Mouse (Mus musculus) bone marrow macrophage, adult 2 months (primary cell): Measurements from ENCODE around the gene Col11a1. TPM values are rescaled to one million over a fixed set of nuclear protein-coding genes. Genes with fewer than 3 reads are reported as not detected.

Source experiments
- H3K27ac ChIP-seq: 2 replicates; pipeline ENCODE4 v1.5.1; 2012; ENCODE audit warnings: low read depth, low read length; ENCODE audit not compliant: insufficient read depth
- H3K4me1 ChIP-seq: 2 replicates; pipeline ENCODE4 v1.6.1; 2012; ENCODE audit warnings: low read length; ENCODE audit not compliant: control insufficient read depth, insufficient read depth
- H3K4me3 ChIP-seq: 2 replicates; pipeline ENCODE4 v1.5.1; 2012; ENCODE audit warnings: mild to moderate bottlenecking, low read length, moderate library complexity; ENCODE audit not compliant: insufficient read depth
- CTCF ChIP-seq: IDR thresholded peaks from 2 replicates; pipeline ENCODE4 v1.5.1; 2012; ENCODE audit warnings: low read depth, mild to moderate bottlenecking, low read length, moderate library complexity
- POLR2A ChIP-seq: IDR thresholded peaks from 2 replicates; pipeline ENCODE4 v1.6.1; 2012; ENCODE audit warnings: mild to moderate bottlenecking, low read depth, low read length, borderline replicate concordance
- polyA plus RNA-seq: library from polyadenylated mRNA; stranded (reverse); fragments of >200 nt; gene quantifications from 2 replicates; pipeline ENCODE4 v1.2.4, GENCODE M21; 2012; ENCODE audit not compliant: missing spikeins, insufficient read depth, insufficient read length

Col11a1 gene
- polyA plus RNA-seq: 0.32 and 0.44 TPM in 2 replicates

GRCm38 (mm10) chr3:114029971-114030635, at the start of gene Col11a1:
Gene Col11a1 (plus strand): TSS chr3:114030540.
- Histone ChIP-seq H3K27ac (no peak within 1 kb of the TSS), H3K4me3 (no peak within 1 kb of the TSS), H3K4me1 (no peaks in the 10 kb centered on the region)
- TF ChIP-seq CTCF (no peak), POLR2A (no peak)

GRCm38 (mm10) chr3:113990936-113991335, 39.4 kb upstream of the Col11a1 start:
- TF ChIP-seq CTCF (no peak), POLR2A (no peak)
- Histone ChIP-seq H3K4me1 (no peaks in the 10 kb centered on the region), H3K27ac (no peak overlapping the region), H3K4me3 (no peak overlapping the region)

- Histone ChIP-seq H3K4me3 (no peak overlapping the region), H3K27ac (no peak overlapping the region), H3K4me1 (no peaks in the 10 kb centered on the region)
Measured at GRCm38 (mm10) chr3:114030886-114031285, 546 bp downstream of the Col11a1 start.

GRCm38 (mm10) chr3:114031351-114032213, 1.2 kb downstream of the Col11a1 start:
- no peaks in the 10 kb centered on the region for H3K4me1 ChIP-seq
- H3K4me3 ChIP-seq: no peak overlapping the region
- TF ChIP-seq CTCF (no peak), POLR2A (no peak)
- H3K27ac ChIP-seq: no peak overlapping the region

More at GRCm38 (mm10) chr3:114030886-114031285, 546 bp downstream of the Col11a1 start:
- TF ChIP-seq CTCF (no peak), POLR2A (no peak)

GRCm38 (mm10) chr3:114032333-114032732, 2.0 kb downstream of the Col11a1 start:
- no peaks in the 10 kb centered on the region for H3K4me1 ChIP-seq
- H3K27ac ChIP-seq: no peak overlapping the region
- TF ChIP-seq CTCF: no peak
- TF ChIP-seq POLR2A: no peak
- no peak overlapping the region for H3K4me3 ChIP-seq

- TF ChIP-seq CTCF: no peak
- TF ChIP-seq POLR2A: no peak
- no peak overlapping the region for H3K4me3 ChIP-seq
- no peaks in the 10 kb centered on the region for H3K4me1 ChIP-seq
- no peak overlapping the region for H3K27ac ChIP-seq
Measured at GRCm38 (mm10) chr3:114052406-114052805, 22.1 kb downstream of the Col11a1 start.

GRCm38 (mm10) chr3:114053501-114053900, 23.2 kb downstream of the Col11a1 start:
- H3K4me1 ChIP-seq: no peaks in the 10 kb centered on the region
- no peak overlapping the region for H3K4me3 ChIP-seq
- no peak overlapping the region for H3K27ac ChIP-seq
- TF ChIP-seq POLR2A (no peak), CTCF (no peak)

- Histone ChIP-seq H3K4me1 (no peaks in the 10 kb centered on the region), H3K27ac (no peak overlapping the region), H3K4me3 (no peak overlapping the region)
- TF ChIP-seq POLR2A (no peak), CTCF (no peak)
Measured at GRCm38 (mm10) chr3:114065123-114065522, 34.8 kb downstream of the Col11a1 start.

- Histone ChIP-seq H3K27ac (no peak overlapping the region), H3K4me1 (no peaks in the 10 kb centered on the region), H3K4me3 (no peak overlapping the region)
- TF ChIP-seq CTCF: no peak
- no peak for TF ChIP-seq POLR2A
Measured at GRCm38 (mm10) chr3:114065587-114065986, 35.2 kb downstream of the Col11a1 start.

GRCm38 (mm10) chr3:114099335-114099734, 69.0 kb downstream of the Col11a1 start:
- no peak overlapping the region for H3K27ac ChIP-seq
- no peaks in the 10 kb centered on the region for H3K4me1 ChIP-seq
- H3K4me3 ChIP-seq: no peak overlapping the region
- TF ChIP-seq CTCF (no peak), POLR2A (no peak)
